Mouse (Mus musculus) testis, adult 2 months (tissue): ENCODE data around the gene Siva1. TPM values are rescaled to one million over a fixed set of nuclear protein-coding genes. Genes with fewer than 3 reads are reported as not detected.

Source experiments
- H3K27ac ChIP-seq: fragments of 200-500 bp; 2 replicates; pipeline ENCODE4 v1.5.1; 2012; ENCODE audit warnings: low read depth, low read length; ENCODE audit not compliant: control insufficient read depth, insufficient read depth
- H3K27me3 ChIP-seq: fragments of 200-500 bp; 2 replicates; pipeline ENCODE4 v1.6.1; 2012; ENCODE audit warnings: mild to moderate bottlenecking, low read length, moderate library complexity; ENCODE audit not compliant: control insufficient read depth, insufficient read depth
- H3K36me3 ChIP-seq: fragments of 200-500 bp; 2 replicates; pipeline ENCODE4 v1.6.1; 2012; ENCODE audit warnings: mild to moderate bottlenecking, low read length; ENCODE audit not compliant: control insufficient read depth, insufficient read depth
- H3K4me1 ChIP-seq: fragments of 200-500 bp; 2 replicates; pipeline ENCODE4 v1.6.1; 2012; ENCODE audit warnings: low read length; ENCODE audit not compliant: control insufficient read depth, insufficient read depth
- H3K4me3 ChIP-seq: fragments of 200-500 bp; 2 replicates; pipeline ENCODE4 v1.5.1; 2012; ENCODE audit warnings: low read depth, mild to moderate bottlenecking, low read length, moderate library complexity, mixed read lengths; ENCODE audit not compliant: control insufficient read depth
- CTCF ChIP-seq: fragments of 200-500 bp; IDR thresholded peaks from 2 replicates; pipeline ENCODE4 v1.5.1; 2012; ENCODE audit warnings: low read depth, mild to moderate bottlenecking, inconsistent platforms, low read length, moderate library complexity; ENCODE audit not compliant: control insufficient read depth, insufficient read depth, insufficient replicate concordance
- POLR2A ChIP-seq: fragments of 200-500 bp; IDR thresholded peaks from 2 replicates; pipeline ENCODE4 v1.6.1; 2012; ENCODE audit warnings: low read depth, mild to moderate bottlenecking, inconsistent platforms, low read length, moderate library complexity; ENCODE audit not compliant: control insufficient read depth
- polyA plus RNA-seq: library from polyadenylated mRNA; depleted of rRNA; stranded (reverse); fragments of >200 nt; gene quantifications from 2 replicates; pipeline ENCODE4 v1.2.3, GENCODE M21; 2012

Siva1 gene
- polyA plus RNA-seq, 1 experiment: 41.7 TPM

DNA sequence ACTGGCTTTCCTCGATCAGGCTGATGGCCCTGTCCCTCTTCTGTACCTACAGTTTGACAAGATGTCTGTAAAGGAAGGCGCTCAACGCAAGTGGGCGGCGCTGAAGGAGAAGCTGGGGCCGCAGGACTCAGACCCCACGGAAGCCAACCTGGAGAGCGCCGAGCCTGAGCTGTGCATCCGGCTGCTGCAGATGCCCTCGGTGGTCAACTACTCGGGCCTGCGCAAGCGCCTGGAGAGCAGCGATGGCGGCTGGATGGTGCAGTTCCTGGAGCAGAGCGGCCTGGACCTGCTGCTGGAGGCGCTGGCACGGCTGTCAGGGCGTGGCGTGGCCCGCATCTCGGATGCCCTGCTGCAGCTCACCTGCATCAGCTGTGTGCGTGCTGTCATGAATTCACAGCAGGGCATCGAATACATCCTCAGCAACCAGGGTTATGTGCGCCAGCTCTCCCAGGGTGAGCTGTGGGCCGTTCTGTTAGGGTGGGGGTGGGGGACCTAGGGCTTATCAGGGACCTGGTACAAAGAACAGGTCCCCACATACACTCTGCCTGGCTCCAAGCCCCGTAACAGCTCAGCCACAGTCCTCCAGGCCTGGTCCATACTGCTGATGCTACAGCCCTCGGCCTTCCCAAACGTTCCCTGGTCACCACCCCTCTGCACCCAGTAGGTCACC lies 44.4 kb upstream of the Siva1 start:
- H3K4me1 ChIP-seq: peaks cover 2% of the 10 kb centered on the region; the same call in 1 of the 2 replicates
- H3K27ac ChIP-seq: no peak overlapping the region
- H3K4me3 ChIP-seq: no peak overlapping the region
- no peak for TF ChIP-seq CTCF
- TF ChIP-seq POLR2A: no peak
- no peaks in the 10 kb centered on the region for H3K27me3 ChIP-seq
- no peaks in the 10 kb centered on the region for H3K36me3 ChIP-seq

DNA sequence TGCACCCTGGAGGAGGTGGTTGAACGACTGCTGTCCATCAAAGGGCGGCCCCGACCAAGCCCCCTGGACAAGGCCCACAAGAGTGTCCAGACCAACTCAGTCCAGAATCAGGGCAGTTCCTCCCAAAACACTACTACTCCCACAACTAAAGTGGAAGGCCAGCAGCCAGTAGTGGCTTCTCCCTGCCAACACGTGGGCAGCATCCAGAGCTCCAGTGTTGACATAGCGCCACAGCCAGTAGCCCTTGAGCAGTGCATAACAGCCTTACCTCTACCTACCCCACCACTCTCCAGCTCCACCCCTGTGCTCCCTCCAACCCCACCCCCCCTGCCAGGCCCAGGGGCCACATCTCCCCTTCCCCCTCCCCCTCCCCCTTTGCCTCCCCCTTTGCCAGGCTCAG lies 40.5 kb upstream of the Siva1 start:
- H3K27me3 ChIP-seq: no peaks in the 10 kb centered on the region
- H3K36me3 ChIP-seq: no peaks in the 10 kb centered on the region
- H3K27ac ChIP-seq: no peak overlapping the region
- TF ChIP-seq POLR2A (no peak), CTCF (no peak)
- H3K4me1 ChIP-seq: no peaks in the 10 kb centered on the region
- no peak overlapping the region for H3K4me3 ChIP-seq

GRCm38 (mm10) chr12:112604709-112605649 lies 39.5 kb upstream of the Siva1 start:
- Histone ChIP-seq H3K36me3 (no peaks in the 10 kb centered on the region), H3K4me1 (no peaks in the 10 kb centered on the region), H3K27me3 (no peaks in the 10 kb centered on the region), H3K27ac (no peak overlapping the region), H3K4me3 (no peak overlapping the region)
- TF ChIP-seq POLR2A: no peak
- TF ChIP-seq CTCF: peak; percentile 14; the same call in 1 of the 2 replicates

GRCm38 (mm10) chr12:112605766-112606165 lies 38.7 kb upstream of the Siva1 start:
- H3K4me3 ChIP-seq: no peak overlapping the region
- H3K36me3 ChIP-seq: no peaks in the 10 kb centered on the region
- no peak for TF ChIP-seq POLR2A
- peak; percentile 84; the same call in 1 of the 2 replicates for TF ChIP-seq CTCF

GRCm38 (mm10) chr12:112606998-112607397 lies 37.5 kb upstream of the Siva1 start:
- TF ChIP-seq POLR2A (no peak), CTCF (no peak)
- Histone ChIP-seq H3K4me3 (no peak overlapping the region), H3K27me3 (no peaks in the 10 kb centered on the region), H3K36me3 (no peaks in the 10 kb centered on the region), H3K27ac (no peak overlapping the region), H3K4me1 (no peaks in the 10 kb centered on the region)

More at GRCm38 (mm10) chr12:112605766-112606165, 38.7 kb upstream of the Siva1 start:
- H3K27ac ChIP-seq: no peak overlapping the region
- H3K4me1 ChIP-seq: no peaks in the 10 kb centered on the region
- no peaks in the 10 kb centered on the region for H3K27me3 ChIP-seq

DNA sequence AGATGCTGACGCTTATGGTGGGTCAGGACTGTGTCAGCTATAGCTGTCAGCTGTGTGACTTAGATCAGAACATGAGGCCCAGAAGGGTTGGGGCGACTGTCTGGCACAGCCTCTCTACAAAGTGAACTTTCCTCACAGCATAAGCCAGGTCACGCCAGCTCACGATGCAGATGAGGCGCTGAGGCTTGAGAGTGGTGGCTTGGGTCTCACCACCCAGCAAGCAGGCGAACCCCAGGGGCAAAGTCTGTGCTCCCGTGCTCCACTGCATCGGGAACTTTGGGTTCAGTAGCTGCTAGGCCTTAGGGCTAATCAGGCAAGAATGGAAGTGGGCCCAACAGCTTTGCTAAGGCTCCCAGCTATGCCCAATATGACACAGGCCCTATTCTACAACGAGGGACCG lies 35.4 kb upstream of the Siva1 start:
- no peak for TF ChIP-seq POLR2A
- TF ChIP-seq CTCF: no peak
- Histone ChIP-seq H3K27me3 (no peaks in the 10 kb centered on the region), H3K4me3 (no peak overlapping the region), H3K36me3 (no peaks in the 10 kb centered on the region), H3K4me1 (no peaks in the 10 kb centered on the region), H3K27ac (no peak overlapping the region)

- TF ChIP-seq POLR2A (no peak), CTCF (no peak)
- Histone ChIP-seq H3K4me3 (no peak overlapping the region), H3K27ac (no peak overlapping the region), H3K27me3 (0 out of 2 replicates have a peak, but pooled peaks cover 2% of the 10 kb centered on the region), H3K4me1 (peaks cover 6% of the 10 kb centered on the region), H3K36me3 (no peaks in the 10 kb centered on the region)
These were observed 27.8 kb upstream of the Siva1 start for GRCm38 (mm10) chr12:112616668-112617067.
